Mouse (Mus musculus) kidney, embryonic 15.5 days (tissue): ENCODE data around the gene Grhpr. TPM values are rescaled to one million over a fixed set of nuclear protein-coding genes. Genes with fewer than 3 reads are reported as not detected.
"Not testable (repeated sequence)": the region's sequence is repeated elsewhere in the genome, so short reads cannot be mapped to it uniquely, and the experiment has no call there.

Experiments
- ATAC-seq: fragments of 200-750 bp; cut with Nextera tagmentation; replicated peaks from 2 replicates; pipeline ENCODE4 v1.8.0; 2017; ENCODE audit warnings: moderate TSS enrichment; ENCODE audit not compliant: low FRiP score
- H3K27ac ChIP-seq: fragments of 300-500 bp; sonication (generic); 2 replicates; pipeline ENCODE4 v1.5.1; 2015; ENCODE audit warnings: mild to moderate bottlenecking, inconsistent platforms
- H3K27me3 ChIP-seq: fragments of 300-500 bp; sonication (generic); 2 replicates; pipeline ENCODE4 v1.6.1; 2015; ENCODE audit warnings: inconsistent platforms
- H3K36me3 ChIP-seq: fragments of 300-500 bp; sonication (generic); 2 replicates; pipeline ENCODE4 v1.6.1; 2015; ENCODE audit warnings: inconsistent platforms
- H3K4me1 ChIP-seq: fragments of 300-500 bp; sonication (generic); 2 replicates; pipeline ENCODE4 v1.6.1; 2015; ENCODE audit warnings: inconsistent platforms
- H3K4me2 ChIP-seq: fragments of 300-500 bp; sonication (generic); 2 replicates; pipeline ENCODE4 v1.6.1; 2015; ENCODE audit warnings: moderate library complexity, mild to moderate bottlenecking, inconsistent platforms
- H3K4me3 ChIP-seq: fragments of 300-500 bp; sonication (generic); replicated peaks from 2 replicates; pipeline ENCODE4 v1.5.1; 2015; ENCODE audit warnings: mild to moderate bottlenecking, inconsistent platforms
- H3K9ac ChIP-seq: fragments of 300-500 bp; sonication (generic); 2 replicates; pipeline ENCODE4 v1.6.1; 2015; ENCODE audit warnings: mild to moderate bottlenecking, inconsistent platforms
- H3K9me3 ChIP-seq: fragments of 300-500 bp; sonication (generic); replicated peaks from 2 replicates; pipeline ENCODE4 v1.6.1; 2016; ENCODE audit warnings: inconsistent platforms
- WGBS: fragments of 180-500 bp; shearing (Covaris S2); methylation state at CpG from one replicate; pipeline ENCODE4 v1.1.7; 2015; ENCODE audit warnings: mixed read lengths; 5-methylcytosine and 5-hydroxymethylcytosine counted together
- polyA plus RNA-seq: library from polyadenylated mRNA; unstranded; fragments of >200 nt; fragmentation: Nextera tagmentation; extraction: Ambion mirVana; gene quantifications from 2 replicates; pipeline ENCODE4 v1.2.1, GENCODE M21; 2015

Gene Grhpr
- polyA plus RNA-seq, 1 experiment from 2014 or later = 97.2 TPM

- 90% methylated on average over 10 of the region's 10 CpGs for WGBS
- Histone ChIP-seq H3K27ac (no peak overlapping the region), H3K36me3 (no peaks in the 10 kb centered on the region), H3K4me3 (no peak overlapping the region), H3K27me3 (no peaks in the 10 kb centered on the region), H3K4me1 (peaks cover 35% of the 10 kb centered on the region), H3K9ac (no peak overlapping the region), H3K9me3 (no peaks in the 10 kb centered on the region), H3K4me2 (no peak overlapping the region)
- no peak for ATAC-seq
Measured at GRCm38 (mm10) chr4:44976921-44977710, 4.1 kb upstream of the Grhpr start.

- Histone ChIP-seq H3K4me1 (peaks cover 46% of the 10 kb centered on the region), H3K27me3 (no peaks in the 10 kb centered on the region), H3K36me3 (no peaks in the 10 kb centered on the region), H3K4me2 (no peak overlapping the region), H3K9me3 (no peaks in the 10 kb centered on the region), H3K27ac (no peak overlapping the region), H3K9ac (no peak overlapping the region), H3K4me3 (no peak overlapping the region)
- ATAC-seq = no peak
- 57% methylated on average over 5 of the region's 5 CpGs for WGBS
Measured at GRCm38 (mm10) chr4:44978175-44978574, 3.0 kb upstream of the Grhpr start.

- 39% methylated on average over 7 of the region's 7 CpGs for WGBS
- ATAC-seq = peak; percentile 27
- H3K4me2 ChIP-seq = no peak overlapping the region
Measured at GRCm38 (mm10) chr4:44979794-44980338, 1.3 kb upstream of the Grhpr start.

GRCm38 (mm10) chr4:44981974-44982287 lies 736 bp downstream of the Grhpr start:
- Histone ChIP-seq H3K27me3 (no peaks in the 10 kb centered on the region), H3K4me3 (peak overlapping the region; percentile 79), H3K36me3 (peaks cover 29% of the 10 kb centered on the region), H3K9me3 (no peaks in the 10 kb centered on the region), H3K4me1 (peaks cover 45% of the 10 kb centered on the region), H3K9ac (peak overlapping the region; percentile 80), H3K27ac (peak overlapping the region; percentile 89), H3K4me2 (peak overlapping the region; percentile 91)
- WGBS = 22% methylated on average over 5 of the region's 5 CpGs
- no peak for ATAC-seq

More at GRCm38 (mm10) chr4:44979794-44980338, 1.3 kb upstream of the Grhpr start:
- H3K4me3 ChIP-seq = no peak overlapping the region
- peaks cover 9% of the 10 kb centered on the region for H3K36me3 ChIP-seq
- peak overlapping the region; percentile 89; the same call in 1 of the 2 replicates for H3K27ac ChIP-seq
- H3K4me1 ChIP-seq = peaks cover 45% of the 10 kb centered on the region
- H3K27me3 ChIP-seq = no peaks in the 10 kb centered on the region
- H3K9me3 ChIP-seq = no peaks in the 10 kb centered on the region
- H3K9ac ChIP-seq = no peak overlapping the region

- Histone ChIP-seq H3K4me2 (peak overlapping the region; percentile 91), H3K4me1 (peaks cover 45% of the 10 kb centered on the region), H3K36me3 (peaks cover 35% of the 10 kb centered on the region), H3K9ac (no peak overlapping the region), H3K27ac (no peak overlapping the region), H3K9me3 (no peaks in the 10 kb centered on the region), H3K27me3 (no peaks in the 10 kb centered on the region), H3K4me3 (peak overlapping the region; percentile 79)
- 76% methylated on average over 11 of the region's 11 CpGs for WGBS
- ATAC-seq = no peak
Measured at GRCm38 (mm10) chr4:44982440-44983130, 1.4 kb downstream of the Grhpr start.

- no peak for ATAC-seq
- Histone ChIP-seq H3K9me3 (no peaks in the 10 kb centered on the region), H3K4me2 (peak overlapping the region; percentile 91), H3K4me3 (0 out of 2 replicates have a peak overlapping the region, but pooled peaks have one; percentile 7), H3K4me1 (peaks cover 45% of the 10 kb centered on the region), H3K36me3 (peaks cover 41% of the 10 kb centered on the region), H3K27ac (no peak overlapping the region), H3K9ac (no peak overlapping the region), H3K27me3 (no peaks in the 10 kb centered on the region)
- 77% methylated on average over 10 of the region's 10 CpGs for WGBS
Measured at GRCm38 (mm10) chr4:44983131-44983740, 2.0 kb downstream of the Grhpr start.

GRCm38 (mm10) chr4:44990560-44990959 lies 9.4 kb downstream of the Grhpr start:
- no peak for ATAC-seq
- no peaks in the 10 kb centered on the region for H3K9me3 ChIP-seq
- WGBS = 85% methylated on average over 5 of the region's 5 CpGs
- H3K27ac ChIP-seq = no peak overlapping the region
- H3K4me2 ChIP-seq = no peak overlapping the region
- peaks cover 84% of the 10 kb centered on the region for H3K36me3 ChIP-seq
- H3K9ac ChIP-seq = no peak overlapping the region
- no peaks in the 10 kb centered on the region for H3K27me3 ChIP-seq
- no peak overlapping the region for H3K4me3 ChIP-seq
- H3K4me1 ChIP-seq = no peaks in the 10 kb centered on the region

- not testable (repeated sequence) for H3K9ac ChIP-seq, H3K4me2 ChIP-seq, H3K4me3 ChIP-seq, ATAC-seq, H3K27ac ChIP-seq, H3K27me3 ChIP-seq, H3K9me3 ChIP-seq, H3K4me1 ChIP-seq
- WGBS = 87% methylated on average over 11 of the region's 11 CpGs
- H3K36me3 ChIP-seq = peaks cover 69% of the 10 kb centered on the region
Measured at GRCm38 (mm10) chr4:44992330-44992729, 11.1 kb downstream of the Grhpr start.

GRCm38 (mm10) chr4:44993179-44993578 lies 12.0 kb downstream of the Grhpr start:
- not testable (repeated sequence) for H3K9ac ChIP-seq, H3K27me3 ChIP-seq, H3K9me3 ChIP-seq, H3K4me3 ChIP-seq, H3K4me2 ChIP-seq, H3K4me1 ChIP-seq, H3K27ac ChIP-seq
- H3K36me3 ChIP-seq = peaks cover 60% of the 10 kb centered on the region
- WGBS = 52% methylated on average over 14 of the region's 14 CpGs
- ATAC-seq = peak; percentile 41; the same call in 1 of the 2 replicates

GRCm38 (mm10) chr4:44993847-44994246 lies 12.7 kb downstream of the Grhpr start:
- H3K9me3 ChIP-seq = no peaks in the 10 kb centered on the region
- ATAC-seq = no peak

GRCm38 (mm10) chr4:44994776-44995175 lies 13.6 kb downstream of the Grhpr start:
- Histone ChIP-seq H3K36me3 (peaks cover 44% of the 10 kb centered on the region), H3K4me3 (no peak overlapping the region), H3K9me3 (no peaks in the 10 kb centered on the region), H3K4me2 (no peak overlapping the region), H3K4me1 (no peaks in the 10 kb centered on the region), H3K27me3 (no peaks in the 10 kb centered on the region), H3K27ac (no peak overlapping the region), H3K9ac (no peak overlapping the region)
- ATAC-seq = no peak
- 80% methylated on average over 18 of the region's 18 CpGs for WGBS

More at GRCm38 (mm10) chr4:44993847-44994246, 12.7 kb downstream of the Grhpr start:
- Histone ChIP-seq H3K4me1 (no peaks in the 10 kb centered on the region), H3K9ac (no peak overlapping the region), H3K36me3 (peaks cover 53% of the 10 kb centered on the region), H3K27me3 (no peaks in the 10 kb centered on the region), H3K4me3 (no peak overlapping the region), H3K27ac (no peak overlapping the region), H3K4me2 (no peak overlapping the region)
- WGBS = 93% methylated on average over 9 of the region's 9 CpGs

- peaks cover 18% of the 10 kb centered on the region for H3K36me3 ChIP-seq
Measured at GRCm38 (mm10) chr4:44998071-44998470, 16.9 kb downstream of the Grhpr start.

More at GRCm38 (mm10) chr4:44998071-44998470, 16.9 kb downstream of the Grhpr start:
- Histone ChIP-seq H3K4me3 (no peak overlapping the region), H3K4me1 (no peaks in the 10 kb centered on the region), H3K27me3 (no peaks in the 10 kb centered on the region), H3K4me2 (no peak overlapping the region), H3K9me3 (no peaks in the 10 kb centered on the region), H3K27ac (no peak overlapping the region), H3K9ac (no peak overlapping the region)
- WGBS = 73% methylated on average over 3 of the region's 3 CpGs
- ATAC-seq = no peak
